Comparison of ENCODE assay signal across 21 mouse cellular contexts in genomic region chr12:104665951-104666350, GRCm38 (mm10).
DNase-seq lines count a peak whose midpoint lies in the region; ATAC-seq lines count a peak whose summit lies in the region.
"Had no signal": no experiment of that assay in that cellular context is flagged by ENCODE, and none has a peak within 500 bp of the region (broad histone marks: within the 10 kb centered on the region; RNA-seq: fewer than 3 reads in every experiment).

No protein-coding gene starts in this region.

- intact Hi-C loops in gastrocnemius, postnatal 14 days (cut with DNase I; ENCODE audit: low total_unique reads), result no loop called here

- H3K9ac ChIP-seq in midbrain, embryonic 11.5 days (ENCODE audit: low read length), result no peak overlapping the region
- H3K9ac ChIP-seq in midbrain, embryonic 13.5 days (replicated peaks), result no peak overlapping the region
- no peak overlapping the region for H3K9ac ChIP-seq in limb, embryonic 12.5 days (replicated peaks)
- H3K9ac ChIP-seq: embryonic facial prominence, embryonic 15.5 days; forebrain, embryonic 15.5 days; hindbrain, embryonic 12.5 days had no signal

- peak; percentile 20 to 55 for DNase-seq in gastrocnemius, adult 8-10 months (ENCODE audit: low spot score in 2 of 2)
- no peak for DNase-seq in gastrocnemius, postnatal 14 days
- DNase-seq in midbrain, embryonic 11.5 days (ENCODE audit: low spot score, missing footprints), result peak; percentile 14
- DNase-seq in skeletal muscle tissue, adult 2 months (ENCODE audit: low read depth, low spot score), result peak; percentile 78
- no peak for DNase-seq in embryo, embryonic 10.5 days (ENCODE audit: low spot score)
- DNase-seq: cerebellum, adult 11 months; cerebellum, adult 8-10 months; cerebellum, postnatal 25 days; heart, adult 18-20 months; heart, postnatal 10 days; heart, postnatal 4 days had no signal

- H3K4me1 ChIP-seq in midbrain, embryonic 11.5 days (ENCODE audit: control insufficient read depth, insufficient read depth, low read length), result no peaks in the 10 kb centered on the region
- no peaks in the 10 kb centered on the region for H3K4me1 ChIP-seq in midbrain, embryonic 13.5 days (replicated peaks)
- peaks cover 29% of the 10 kb centered on the region for H3K4me1 ChIP-seq in limb, embryonic 12.5 days (replicated peaks)
- H3K4me1 ChIP-seq: forebrain, embryonic 15.5 days; hindbrain, embryonic 12.5 days had no signal

- H3K4me2 ChIP-seq in midbrain, embryonic 11.5 days, result no peak overlapping the region
- no peak overlapping the region for H3K4me2 ChIP-seq in midbrain, embryonic 13.5 days (replicated peaks)
- H3K4me2 ChIP-seq in limb, embryonic 12.5 days, result no peak overlapping the region
- H3K4me2 ChIP-seq: embryonic facial prominence, embryonic 15.5 days; forebrain, embryonic 15.5 days; hindbrain, embryonic 12.5 days had no signal

- H3K9me3 ChIP-seq in midbrain, embryonic 11.5 days (ENCODE audit: control insufficient read depth, low read length), result no peaks in the 10 kb centered on the region
- no peaks in the 10 kb centered on the region for H3K9me3 ChIP-seq in midbrain, embryonic 13.5 days
- no peaks in the 10 kb centered on the region for H3K9me3 ChIP-seq in limb, embryonic 12.5 days
- H3K9me3 ChIP-seq: embryonic facial prominence, embryonic 15.5 days; forebrain, embryonic 15.5 days; heart, embryonic 10.5 days; hindbrain, embryonic 12.5 days had no signal

- H3K27ac ChIP-seq in midbrain, embryonic 11.5 days (ENCODE audit: low read depth, low read length), result no peak overlapping the region
- H3K27ac ChIP-seq in midbrain, embryonic 13.5 days, result no peak overlapping the region
- H3K27ac ChIP-seq in limb, embryonic 12.5 days, result no peak overlapping the region; the same call in 1 of the 2 replicates
- H3K27ac ChIP-seq: forebrain, embryonic 15.5 days; heart, embryonic 10.5 days; hindbrain, embryonic 12.5 days had no signal

- no peak overlapping the region for H3K4me3 ChIP-seq in midbrain, embryonic 11.5 days (ENCODE audit: low read depth, low read length)
- H3K4me3 ChIP-seq in midbrain, embryonic 13.5 days (replicated peaks), result no peak overlapping the region
- H3K4me3 ChIP-seq in limb, embryonic 12.5 days (replicated peaks), result no peak overlapping the region
- H3K4me3 ChIP-seq: embryonic facial prominence, embryonic 15.5 days; erythroblast, embryonic 14.5 days; forebrain, embryonic 15.5 days; heart, embryonic 10.5 days; hindbrain, embryonic 12.5 days had no signal

- no peaks in the 10 kb centered on the region for H3K36me3 ChIP-seq in midbrain, embryonic 11.5 days (ENCODE audit: control insufficient read depth, insufficient read depth, low read length)
- H3K36me3 ChIP-seq in midbrain, embryonic 13.5 days, result no peaks in the 10 kb centered on the region
- no peaks in the 10 kb centered on the region for H3K36me3 ChIP-seq in limb, embryonic 12.5 days
- H3K36me3 ChIP-seq: embryonic facial prominence, embryonic 15.5 days; forebrain, embryonic 15.5 days; heart, embryonic 10.5 days; hindbrain, embryonic 12.5 days had no signal

- ATAC-seq in midbrain, embryonic 11.5 days (ENCODE audit: low FRiP score), result no peak
- ATAC-seq in midbrain, embryonic 13.5 days, result no peak
- peak; percentile 35; the same call in 1 of the 2 replicates for ATAC-seq in limb, embryonic 12.5 days (ENCODE audit: insufficient number of reproducible peaks, insufficient read depth, low FRiP score, low TSS enrichment, low read depth)
- ATAC-seq in activated CD4-positive, CD25-positive, alpha-beta regulatory T cell, adult 4 months, result no peak
- ATAC-seq: forebrain, embryonic 15.5 days; hindbrain, embryonic 16.5 days; inflammation-experienced regulatory T-cells, adult 6 months had no signal

- H3K27me3 ChIP-seq in midbrain, embryonic 11.5 days (ENCODE audit: control insufficient read depth, insufficient read depth, low read length), result no peaks in the 10 kb centered on the region
- H3K27me3 ChIP-seq in midbrain, embryonic 13.5 days, result no peaks in the 10 kb centered on the region
- H3K27me3 ChIP-seq in limb, embryonic 12.5 days, result peaks cover 35% of the 10 kb centered on the region
- H3K27me3 ChIP-seq: embryonic facial prominence, embryonic 15.5 days; forebrain, embryonic 15.5 days; hindbrain, embryonic 12.5 days had no signal

- WGBS in midbrain, embryonic 11.5 days, result 84% methylated on average over 6 of the region's 6 CpGs
- 82% methylated on average over 6 of the region's 6 CpGs for WGBS in midbrain, embryonic 13.5 days
- 13% methylated on average over 6 of the region's 6 CpGs for WGBS in limb, embryonic 12.5 days

Comparison
In these comparisons a context has a peak if more than half of its experiments do, and no peak if none do; other contexts are left out.
1. DNase-seq: peak in gastrocnemius, adult 8-10 months (2 of 2), midbrain, embryonic 11.5 days (single experiment) and skeletal muscle tissue, adult 2 months (single experiment); none in gastrocnemius, postnatal 14 days (single experiment) and embryo, embryonic 10.5 days (single experiment).